Mouse (Mus musculus): ENCODE measurements around the gene Dao. TPM values are rescaled to one million over a fixed set of nuclear protein-coding genes. Genes with fewer than 3 reads are reported as not detected.

Dao gene
- total and polyA plus RNA-seq, 2 experiments from 2014 or later = not detected

DNA sequence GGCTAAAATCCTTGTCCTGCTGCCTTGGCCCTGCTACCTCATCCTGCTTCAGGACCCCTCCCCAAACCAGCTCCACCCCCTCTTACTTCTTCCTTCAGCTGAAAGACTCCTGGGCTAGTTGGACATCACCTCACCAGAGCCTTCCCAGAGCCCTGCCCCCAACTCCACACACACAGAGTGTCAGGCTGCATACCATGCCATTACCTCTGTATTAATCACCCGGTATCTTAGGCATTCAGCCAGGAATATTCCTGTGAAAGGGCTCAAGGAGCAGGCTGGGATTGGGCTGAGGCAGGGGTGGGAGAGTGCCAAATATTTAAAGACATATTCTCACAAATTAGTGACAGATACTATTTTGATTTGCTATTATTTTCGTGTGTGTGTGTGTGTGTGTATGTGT lies 7.0 kb upstream of the Dao start:
- no peak for ATAC-seq (ENCODE audit: insufficient read depth, low read depth)
- Histone ChIP-seq H3K9me3 (replicated peaks; ENCODE audit: control insufficient read depth, low read length) (no peaks in the 10 kb centered on the region), H3K4me3 (ENCODE audit: low read depth, low read length) (no peak overlapping the region), H3K4me1 (ENCODE audit: control insufficient read depth, insufficient read depth) (peaks cover 13% of the 10 kb centered on the region; the same call in 1 of the 2 replicates), H3K36me3 (replicated peaks; ENCODE audit: control insufficient read depth, insufficient read depth, low read length) (0 out of 2 replicates have a peak, but pooled peaks cover under 1% of the 10 kb centered on the region), H3K27ac (ENCODE audit: low read depth) (no peak overlapping the region), H3K4me2 (ENCODE audit: low read depth, low read length) (no peak overlapping the region), H3K9ac (replicated peaks; ENCODE audit: low read depth, low read length) (no peak overlapping the region), H3K27me3 (ENCODE audit: control insufficient read depth, insufficient read depth, low read length) (no peaks in the 10 kb centered on the region)
- TF ChIP-seq EP300 (IDR thresholded peaks at IDR 0.05; ENCODE audit: low read depth) = no peak
- WGBS = 29% methylated on average over 2 of the region's 2 CpGs
- DNase-seq (ENCODE audit: low spot score) = no peak

GRCm38 (mm10) chr5:113999382-113999781 lies 4.1 kb upstream of the Dao start:
- H3K4me1 ChIP-seq (ENCODE audit: control insufficient read depth, insufficient read depth) = no peaks in the 10 kb centered on the region; the same call in 1 of the 2 replicates
- no peak overlapping the region for H3K9ac ChIP-seq (replicated peaks; ENCODE audit: low read depth, low read length)
- no peaks in the 10 kb centered on the region for H3K27me3 ChIP-seq (ENCODE audit: control insufficient read depth, insufficient read depth, low read length)
- WGBS = 55% methylated on average over 5 of the region's 5 CpGs
- no peak for TF ChIP-seq EP300 (IDR thresholded peaks at IDR 0.05; ENCODE audit: low read depth)
- TF ChIP-seq CTCF (IDR thresholded peaks at IDR 0.05; ENCODE audit: low read depth) = no peak
- no peak for DNase-seq (ENCODE audit: low spot score)
- no peak for ATAC-seq (ENCODE audit: insufficient read depth, low read depth)
- no peak overlapping the region for H3K4me3 ChIP-seq (ENCODE audit: low read depth, low read length)
- H3K27ac ChIP-seq (ENCODE audit: low read depth) = no peak overlapping the region
- no peak overlapping the region for H3K4me2 ChIP-seq (ENCODE audit: low read depth, low read length)
- no peaks in the 10 kb centered on the region for H3K36me3 ChIP-seq (replicated peaks; ENCODE audit: control insufficient read depth, insufficient read depth, low read length)
- no peaks in the 10 kb centered on the region for H3K9me3 ChIP-seq (replicated peaks; ENCODE audit: control insufficient read depth, low read length)

GRCm38 (mm10) chr5:114004573-114004972 lies 1.1 kb downstream of the Dao start:
- ATAC-seq (ENCODE audit: insufficient read depth, low read depth) = no peak
- Histone ChIP-seq H3K4me3 (ENCODE audit: low read depth, low read length) (no peak overlapping the region), H3K9me3 (replicated peaks; ENCODE audit: control insufficient read depth, low read length) (no peaks in the 10 kb centered on the region), H3K4me1 (ENCODE audit: control insufficient read depth, insufficient read depth) (no peaks in the 10 kb centered on the region), H3K4me2 (ENCODE audit: low read depth, low read length) (no peak overlapping the region), H3K36me3 (replicated peaks; ENCODE audit: control insufficient read depth, insufficient read depth, low read length) (no peaks in the 10 kb centered on the region), H3K9ac (replicated peaks; ENCODE audit: low read depth, low read length) (no peak overlapping the region), H3K27me3 (ENCODE audit: control insufficient read depth, insufficient read depth, low read length) (no peaks in the 10 kb centered on the region), H3K27ac (ENCODE audit: low read depth) (no peak overlapping the region)
- WGBS = 78% methylated on average over 11 of the region's 11 CpGs
- TF ChIP-seq CTCF (IDR thresholded peaks at IDR 0.05; ENCODE audit: low read depth) = no peak
- TF ChIP-seq EP300 (IDR thresholded peaks at IDR 0.05; ENCODE audit: low read depth) = no peak
- no peak for DNase-seq (ENCODE audit: low spot score)

- 78% methylated on average over 5 of the region's 5 CpGs for WGBS
- H3K4me3 ChIP-seq (ENCODE audit: low read depth, low read length) = no peak overlapping the region
- ATAC-seq (ENCODE audit: insufficient read depth, low read depth) = no peak
Measured at GRCm38 (mm10) chr5:114005100-114005499, 1.6 kb downstream of the Dao start.

DNA sequence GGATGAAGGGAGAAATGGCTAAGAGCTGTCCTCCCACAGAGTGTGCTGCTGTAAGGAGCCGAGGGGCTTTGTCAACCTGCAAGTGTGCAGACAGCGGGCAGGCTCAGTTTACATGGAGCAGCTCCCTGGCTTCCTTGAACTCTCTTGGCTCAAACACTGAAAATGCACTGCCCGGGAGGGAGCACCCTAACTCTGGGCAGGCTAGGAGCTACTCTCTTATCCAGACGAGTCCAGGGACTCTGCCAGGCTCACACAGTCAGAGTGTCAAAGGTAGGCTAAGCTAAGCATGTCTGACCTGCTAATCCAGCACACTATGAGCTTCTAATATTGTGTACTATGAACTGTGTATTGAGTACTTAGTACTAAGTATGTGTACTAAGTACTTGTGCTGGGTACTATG lies 3.5 kb downstream of the Dao start:
- Histone ChIP-seq H3K27me3 (ENCODE audit: control insufficient read depth, insufficient read depth, low read length) (no peaks in the 10 kb centered on the region), H3K36me3 (replicated peaks; ENCODE audit: control insufficient read depth, insufficient read depth, low read length) (no peaks in the 10 kb centered on the region), H3K4me3 (ENCODE audit: low read depth, low read length) (no peak overlapping the region), H3K9me3 (replicated peaks; ENCODE audit: control insufficient read depth, low read length) (no peaks in the 10 kb centered on the region), H3K4me1 (ENCODE audit: control insufficient read depth, insufficient read depth) (no peaks in the 10 kb centered on the region), H3K27ac (ENCODE audit: low read depth) (no peak overlapping the region), H3K4me2 (ENCODE audit: low read depth, low read length) (no peak overlapping the region), H3K9ac (replicated peaks; ENCODE audit: low read depth, low read length) (no peak overlapping the region)
- WGBS = 57% methylated on average over 4 of the region's 4 CpGs
- ATAC-seq (ENCODE audit: insufficient read depth, low read depth) = no peak
- TF ChIP-seq EP300 (IDR thresholded peaks at IDR 0.05; ENCODE audit: low read depth) (no peak), CTCF (IDR thresholded peaks at IDR 0.05; ENCODE audit: low read depth) (no peak)
- DNase-seq (ENCODE audit: low spot score) = no peak

More at GRCm38 (mm10) chr5:114005100-114005499, 1.6 kb downstream of the Dao start:
- Histone ChIP-seq H3K9ac (replicated peaks; ENCODE audit: low read depth, low read length) (no peak overlapping the region), H3K4me1 (ENCODE audit: control insufficient read depth, insufficient read depth) (no peaks in the 10 kb centered on the region), H3K9me3 (replicated peaks; ENCODE audit: control insufficient read depth, low read length) (no peaks in the 10 kb centered on the region), H3K36me3 (replicated peaks; ENCODE audit: control insufficient read depth, insufficient read depth, low read length) (no peaks in the 10 kb centered on the region), H3K27me3 (ENCODE audit: control insufficient read depth, insufficient read depth, low read length) (no peaks in the 10 kb centered on the region), H3K27ac (ENCODE audit: low read depth) (no peak overlapping the region), H3K4me2 (ENCODE audit: low read depth, low read length) (no peak overlapping the region)
- DNase-seq (ENCODE audit: low spot score) = no peak
- TF ChIP-seq CTCF (IDR thresholded peaks at IDR 0.05; ENCODE audit: low read depth) (no peak), EP300 (IDR thresholded peaks at IDR 0.05; ENCODE audit: low read depth) (no peak)

DNA sequence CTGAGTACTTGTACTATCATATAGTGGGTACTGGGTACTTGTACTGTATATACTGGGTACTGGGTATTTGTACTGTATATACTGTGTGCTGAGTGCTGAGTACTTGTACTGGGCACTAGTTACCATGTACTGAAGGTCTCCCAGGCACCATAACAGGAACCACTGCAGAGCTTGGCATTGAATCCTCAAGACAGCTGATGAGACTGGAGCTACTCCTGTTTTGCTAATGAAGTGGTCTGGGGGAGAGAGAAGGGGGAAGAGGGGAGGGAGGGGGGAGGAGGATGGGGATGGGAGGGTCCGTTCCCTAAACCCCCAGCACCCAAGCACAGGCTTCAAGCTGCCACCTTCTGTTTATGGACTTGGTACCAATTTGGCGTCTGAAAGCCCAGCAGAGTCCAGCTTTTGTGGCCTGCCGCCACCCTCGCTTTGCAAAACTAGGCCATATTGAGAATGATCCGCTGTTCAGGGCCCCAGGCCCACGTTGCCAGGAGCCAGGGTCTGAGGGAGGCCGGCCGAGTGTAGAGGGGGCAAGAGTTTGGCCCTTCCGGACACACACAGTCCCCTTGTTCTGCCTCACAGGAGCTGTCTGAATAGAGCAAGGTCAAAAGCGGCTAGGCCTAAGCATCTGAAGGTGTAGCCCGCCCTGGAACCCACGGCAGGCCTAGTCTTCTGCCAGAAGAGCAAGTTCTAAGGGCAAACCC lies 4.4 kb downstream of the Dao start:
- 84% methylated on average over 12 of the region's 12 CpGs for WGBS
- no peak overlapping the region for H3K27ac ChIP-seq (ENCODE audit: low read depth)
- H3K4me2 ChIP-seq (ENCODE audit: low read depth, low read length) = no peak overlapping the region
- no peaks in the 10 kb centered on the region for H3K9me3 ChIP-seq (replicated peaks; ENCODE audit: control insufficient read depth, low read length)
- no peak overlapping the region for H3K4me3 ChIP-seq (ENCODE audit: low read depth, low read length)
- no peak for DNase-seq (ENCODE audit: low spot score)
- H3K27me3 ChIP-seq (ENCODE audit: control insufficient read depth, insufficient read depth, low read length) = no peaks in the 10 kb centered on the region
- no peak overlapping the region for H3K9ac ChIP-seq (replicated peaks; ENCODE audit: low read depth, low read length)
- no peaks in the 10 kb centered on the region for H3K4me1 ChIP-seq (ENCODE audit: control insufficient read depth, insufficient read depth)
- no peaks in the 10 kb centered on the region for H3K36me3 ChIP-seq (replicated peaks; ENCODE audit: control insufficient read depth, insufficient read depth, low read length)
- no peak for ATAC-seq (ENCODE audit: insufficient read depth, low read depth)
- TF ChIP-seq EP300 (IDR thresholded peaks at IDR 0.05; ENCODE audit: low read depth) = no peak
- TF ChIP-seq CTCF (IDR thresholded peaks at IDR 0.05; ENCODE audit: low read depth) = no peak

All from heart, postnatal 0 days (tissue).